Mouse (Mus musculus) kidney, adult 9 months (tissue): ENCODE results near the gene Washc2.
"Not testable (repeated sequence)": the region's sequence is repeated elsewhere in the genome, so short reads cannot be mapped to it uniquely, and the experiment has no call there.

ENCODE experiments used
- DNase-seq: peaks from one replicate; pipeline ENCODE4 v3.0.0; 2022

Washc2 gene

GRCm38 (mm10) chr6:116207729-116208534 is at the start of gene Washc2:
Gene Washc2 (plus strand): TSS chr6:116208038.
- peak; percentile 98 for DNase-seq

- DNase-seq, result no peak
Measured at GRCm38 (mm10) chr6:116166383-116166782, 41.5 kb upstream of the Washc2 start.

- DNase-seq, result not testable (repeated sequence)
Measured at GRCm38 (mm10) chr6:116173511-116174099, 34.2 kb upstream of the Washc2 start.

- no peak for DNase-seq
Measured at GRCm38 (mm10) chr6:116178376-116178775, 29.5 kb upstream of the Washc2 start.

- peak; percentile 25 for DNase-seq
Measured at GRCm38 (mm10) chr6:116180731-116181130, 27.1 kb upstream of the Washc2 start.

GRCm38 (mm10) chr6:116183509-116183908 is 24.3 kb upstream of the Washc2 start:
- no peak for DNase-seq

GRCm38 (mm10) chr6:116186485-116186884 is 21.4 kb upstream of the Washc2 start:
- no peak for DNase-seq

- no peak for DNase-seq
Measured at GRCm38 (mm10) chr6:116189417-116189816, 18.4 kb upstream of the Washc2 start.

- no peak for DNase-seq
Measured at GRCm38 (mm10) chr6:116192809-116193311, 15.0 kb upstream of the Washc2 start.

- DNase-seq, result peak; percentile 99
Measured at GRCm38 (mm10) chr6:116193394-116194393, 14.1 kb upstream of the Washc2 start, which contains the start of gene Tmcc1. Gene Tmcc1 (minus strand): TSS chr6:116193486.

GRCm38 (mm10) chr6:116195811-116196210 is 12.0 kb upstream of the Washc2 start:
- no peak for DNase-seq

GRCm38 (mm10) chr6:116198173-116198572 is 9.7 kb upstream of the Washc2 start:
- DNase-seq, result peak; percentile 42

- no peak for DNase-seq
Measured at GRCm38 (mm10) chr6:116199682-116200081, 8.2 kb upstream of the Washc2 start.

- peak; percentile 20 for DNase-seq
Measured at GRCm38 (mm10) chr6:116227767-116228166, 19.9 kb downstream of the Washc2 start.

GRCm38 (mm10) chr6:116228785-116229525 is 21.1 kb downstream of the Washc2 start:
- peak; percentile 70 for DNase-seq

GRCm38 (mm10) chr6:116234821-116235220 is 27.0 kb downstream of the Washc2 start:
- DNase-seq, result not testable (repeated sequence)

GRCm38 (mm10) chr6:116235336-116235735 is 27.5 kb downstream of the Washc2 start:
- DNase-seq, result no peak

- no peak for DNase-seq
Measured at GRCm38 (mm10) chr6:116238083-116238482, 30.2 kb downstream of the Washc2 start.

GRCm38 (mm10) chr6:116240371-116240770 is 32.5 kb downstream of the Washc2 start:
- no peak for DNase-seq

GRCm38 (mm10) chr6:116259649-116260048 is 51.8 kb downstream of the Washc2 start:
- DNase-seq, result no peak

- no peak for DNase-seq
Measured at GRCm38 (mm10) chr6:116260481-116260880, 52.6 kb downstream of the Washc2 start.

- DNase-seq, result no peak
Measured at GRCm38 (mm10) chr6:116262824-116263223, 55.0 kb downstream of the Washc2 start.
